Mouse (Mus musculus) kidney, adult 11 months (tissue): Measurements from ENCODE around the gene Ambp.

ENCODE experiments used
- DNase-seq: peaks from one replicate; pipeline ENCODE4 v3.0.0; 2022

Ambp gene

GRCm38 (mm10) chr4:63154699-63155098 lies at the start of gene Ambp:
Gene Ambp (minus strand): TSS chr4:63154799.
- no peak for DNase-seq

GRCm38 (mm10) chr4:63203874-63204273 lies 49.3 kb upstream of the Ambp start:
- DNase-seq, result no peak

GRCm38 (mm10) chr4:63199366-63199765 lies 44.8 kb upstream of the Ambp start:
- no peak for DNase-seq

GRCm38 (mm10) chr4:63194366-63194765 lies 39.8 kb upstream of the Ambp start:
- DNase-seq, result no peak

- no peak for DNase-seq
These were observed 37.0 kb upstream of the Ambp start for GRCm38 (mm10) chr4:63191641-63192040.

- no peak for DNase-seq
These were observed 31.8 kb upstream of the Ambp start for GRCm38 (mm10) chr4:63186281-63186870.

GRCm38 (mm10) chr4:63181556-63181955 lies 27.0 kb upstream of the Ambp start:
- peak; percentile 68 for DNase-seq

GRCm38 (mm10) chr4:63171969-63172685 lies 17.5 kb upstream of the Ambp start, which contains the start of gene Kif12:
Gene Kif12 (minus strand): TSS chr4:63172131.
- DNase-seq, result peak; percentile 96

- no peak for DNase-seq
These were observed 16.5 kb upstream of the Ambp start for GRCm38 (mm10) chr4:63171122-63171521.

- DNase-seq, result peak; percentile 55
These were observed 15.5 kb upstream of the Ambp start for GRCm38 (mm10) chr4:63170061-63170460.

- no peak for DNase-seq
These were observed 11.7 kb upstream of the Ambp start for GRCm38 (mm10) chr4:63166323-63166722.

GRCm38 (mm10) chr4:63165636-63166035 lies 11.0 kb upstream of the Ambp start:
- DNase-seq, result peak; percentile 73

- peak; percentile 88 for DNase-seq
These were observed 4.5 kb upstream of the Ambp start for GRCm38 (mm10) chr4:63158961-63159592.

- peak; percentile 42 for DNase-seq
These were observed 3.6 kb upstream of the Ambp start for GRCm38 (mm10) chr4:63158192-63158591.

- DNase-seq, result peak; percentile 89
These were observed 2.4 kb upstream of the Ambp start for GRCm38 (mm10) chr4:63156726-63157634.

- DNase-seq, result no peak
These were observed 997 bp upstream of the Ambp start for GRCm38 (mm10) chr4:63155596-63155995.

- no peak for DNase-seq
These were observed 571 bp downstream of the Ambp start for GRCm38 (mm10) chr4:63154028-63154427.

- no peak for DNase-seq
These were observed 3.5 kb downstream of the Ambp start for GRCm38 (mm10) chr4:63151127-63151526.

- DNase-seq, result no peak
These were observed 7.3 kb downstream of the Ambp start for GRCm38 (mm10) chr4:63147268-63147667.

- DNase-seq, result no peak
These were observed 24.5 kb downstream of the Ambp start for GRCm38 (mm10) chr4:63129891-63130624.

GRCm38 (mm10) chr4:63124861-63125466 lies 29.6 kb downstream of the Ambp start:
- no peak for DNase-seq
